Mouse (Mus musculus): ENCODE measurements around the gene Tnfrsf19. TPM values are rescaled to one million over a fixed set of nuclear protein-coding genes. Genes with fewer than 3 reads are reported as not detected.

Tnfrsf19 gene
- 10 to 100 TPM; 55.7 to 64.8 TPM for total RNA-seq (2021)

DNA sequence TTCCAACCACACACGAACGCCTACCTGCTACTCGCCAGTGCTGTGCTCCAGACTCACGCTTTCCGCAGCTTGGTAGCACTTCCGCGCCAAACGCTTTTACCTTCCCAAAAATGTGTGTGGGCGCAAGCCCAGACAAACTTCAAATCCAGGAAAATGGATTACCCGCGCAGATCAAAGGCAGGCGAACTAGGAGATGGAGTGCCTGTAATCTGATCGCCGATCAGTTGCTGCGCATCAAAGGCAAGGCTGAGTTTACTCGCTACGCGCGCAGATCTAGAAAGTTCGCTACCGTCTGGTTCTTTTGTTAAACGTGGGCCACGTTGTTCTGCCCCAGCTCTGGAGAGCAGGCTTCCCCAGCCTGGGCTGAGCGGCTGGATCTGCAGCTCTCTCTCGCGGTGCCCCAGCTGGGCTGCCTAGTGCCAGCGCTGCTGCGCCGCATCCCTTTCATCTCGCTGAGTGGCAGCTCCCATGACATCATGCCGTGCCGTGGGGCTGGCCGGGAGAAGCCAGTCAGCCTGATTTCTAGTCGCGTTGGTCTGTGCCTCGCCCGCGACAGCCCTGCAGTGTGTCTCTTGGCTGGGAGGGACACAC, at the start of gene Tnfrsf19:
TSS of gene Tnfrsf19 (minus strand) at position 400 of the 591 bp plus-strand sequence.
- DNase-seq (ENCODE audit: low spot score in 2 of 2): peak; percentile 83 to 89
- intact Hi-C loops (cut with DNase I): loop anchor here (1.0 kb wide), 1 partner anchor 9 kb away; no protein-coding TSS in a partner anchor

DNA sequence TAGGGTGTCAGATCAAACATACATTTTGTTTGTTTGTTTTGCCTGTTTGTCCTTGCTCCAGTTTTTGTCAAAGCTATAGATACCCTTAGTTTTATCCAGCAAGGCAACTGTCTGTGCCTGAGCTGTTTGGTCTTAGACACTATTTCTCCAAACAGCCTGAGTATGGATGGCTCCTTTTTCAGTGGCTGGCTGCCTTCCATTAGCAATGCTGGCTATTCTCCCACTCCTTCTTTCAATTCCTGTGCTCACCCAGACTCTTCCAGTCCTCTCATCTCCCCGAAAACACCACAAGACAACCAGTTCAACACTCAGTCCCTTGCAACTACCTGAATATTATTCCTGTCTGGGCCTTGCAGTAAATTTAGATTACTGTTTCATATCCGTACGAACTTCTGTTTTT, 45.8 kb upstream of the Tnfrsf19 start:
- peak; percentile 17 to 66 for DNase-seq (ENCODE audit: low spot score in 2 of 2)
- intact Hi-C loops (cut with DNase I): no loop called here

GRCm38 (mm10) chr14:61090955-61091354, 44.7 kb upstream of the Tnfrsf19 start:
- intact Hi-C loops (cut with DNase I): no loop called here
- DNase-seq (ENCODE audit: low spot score in 2 of 2): peak in 1 of 2 experiments; percentile 77

DNA sequence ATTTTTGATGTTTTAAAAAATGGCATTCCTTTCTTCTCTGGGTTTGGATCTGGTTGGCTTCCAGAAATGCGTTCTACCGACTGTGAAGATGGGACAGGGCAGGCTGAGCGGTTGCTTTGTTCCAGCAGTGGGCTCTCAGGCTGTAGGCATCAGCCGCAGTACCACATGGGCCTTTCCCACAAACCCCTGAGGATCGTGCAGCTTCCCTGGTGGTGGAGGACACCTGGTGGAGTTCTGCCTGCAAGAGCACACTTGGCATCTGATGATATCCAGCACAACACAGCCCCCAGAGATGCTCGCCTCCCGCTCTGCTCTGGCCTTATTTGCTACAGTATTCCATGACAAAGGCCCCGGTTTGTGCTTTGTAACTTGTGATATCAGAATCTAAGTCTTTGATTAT, 41.9 kb upstream of the Tnfrsf19 start:
- intact Hi-C loops (cut with DNase I): loop anchor here (10.0 kb wide), 1 partner anchor 193 kb away; no protein-coding TSS in a partner anchor
- DNase-seq (ENCODE audit: low spot score in 2 of 2): no peak

DNA sequence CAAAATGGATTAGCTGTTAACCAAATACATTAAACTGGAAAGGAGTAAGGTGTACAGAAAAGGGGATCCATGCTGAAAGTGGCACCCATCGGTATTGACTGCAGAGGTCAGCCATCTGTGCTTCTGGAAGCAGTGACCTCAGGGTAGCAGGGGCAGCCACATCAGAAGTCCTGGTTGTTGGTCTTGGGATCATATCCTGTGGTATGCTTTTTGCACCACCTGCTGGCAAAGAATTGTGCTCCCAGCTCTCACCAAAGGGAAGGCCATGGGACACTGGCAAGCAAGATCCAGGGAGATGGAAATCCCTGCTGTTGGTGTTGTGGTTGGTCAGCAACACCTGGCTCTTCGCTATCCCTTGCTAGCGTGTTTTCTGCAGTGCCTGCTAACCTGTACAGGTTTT, 39.0 kb upstream of the Tnfrsf19 start:
- peak; percentile 47 to 72 for DNase-seq (ENCODE audit: low spot score in 2 of 2)
- intact Hi-C loops (cut with DNase I): loop anchor here (2.0 to 10.0 kb wide), 2 partner anchors 191 to 287 kb away; no protein-coding TSS in a partner anchor

GRCm38 (mm10) chr14:61069555-61069954, 23.3 kb upstream of the Tnfrsf19 start:
- intact Hi-C loops (cut with DNase I): no loop called here
- no peak for DNase-seq (ENCODE audit: low spot score in 2 of 2)

GRCm38 (mm10) chr14:61061729-61062128, 15.4 kb upstream of the Tnfrsf19 start:
- intact Hi-C loops (cut with DNase I): no loop called here
- DNase-seq (ENCODE audit: low spot score in 2 of 2): peak in 1 of 2 experiments; percentile 39

DNA sequence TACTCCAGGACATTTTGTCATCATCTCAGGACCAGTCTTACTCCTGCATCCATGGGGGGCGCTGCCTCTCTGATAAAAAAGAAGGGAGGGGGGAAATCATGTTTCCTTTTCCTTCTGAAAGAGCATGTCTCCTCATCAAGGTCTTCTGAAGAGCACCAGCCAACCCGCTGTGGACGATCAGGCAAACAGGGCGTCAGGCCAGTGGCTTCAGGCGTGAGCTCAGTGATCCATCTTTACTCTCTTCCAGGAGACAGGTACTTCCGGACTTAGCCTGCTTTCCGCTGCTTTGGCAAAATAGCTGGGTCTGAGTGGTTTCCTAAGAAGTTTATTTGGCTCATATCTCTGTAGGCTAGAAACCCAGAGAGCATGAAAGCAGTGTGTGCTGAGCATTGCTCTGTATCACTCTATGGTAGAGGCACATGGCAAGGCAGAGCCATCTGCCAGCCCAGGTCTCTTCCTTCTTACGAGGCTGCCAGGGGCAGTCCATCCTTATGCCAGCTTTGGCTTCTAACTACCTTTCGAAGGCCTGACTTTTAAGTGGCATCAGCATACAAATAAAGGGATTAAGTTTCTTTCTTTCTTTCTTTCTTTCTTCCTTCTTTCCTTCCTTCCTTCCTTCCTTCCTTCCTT, 13.1 kb upstream of the Tnfrsf19 start:
- no peak for DNase-seq (ENCODE audit: low spot score in 2 of 2)
- intact Hi-C loops (cut with DNase I): no loop called here

- DNase-seq (ENCODE audit: low spot score in 2 of 2): no peak
- intact Hi-C loops (cut with DNase I): no loop called here
These were observed 10.7 kb upstream of the Tnfrsf19 start for GRCm38 (mm10) chr14:61056962-61057361.

DNA sequence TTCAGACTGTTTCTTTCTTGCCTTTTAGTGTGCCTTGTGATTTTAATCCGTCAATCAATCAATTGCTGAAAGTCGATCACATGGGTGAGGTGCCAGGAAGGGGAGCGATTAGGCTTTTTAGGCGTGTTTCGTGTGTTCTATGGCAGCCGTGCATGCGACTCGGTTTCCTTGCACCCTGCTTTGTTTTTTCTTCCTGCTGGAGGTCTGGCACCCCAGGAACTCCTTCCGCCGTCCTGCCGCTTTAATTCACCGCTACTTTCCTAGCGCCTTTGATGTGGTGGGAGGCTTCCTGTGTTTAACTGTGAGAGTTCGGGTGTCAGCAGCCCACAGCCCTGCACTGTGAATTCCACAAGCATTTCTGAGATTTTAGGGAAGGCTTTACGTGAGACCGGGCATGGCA, 10.2 kb upstream of the Tnfrsf19 start:
- no peak for DNase-seq (ENCODE audit: low spot score in 2 of 2)
- intact Hi-C loops (cut with DNase I): no loop called here

- no peak for DNase-seq (ENCODE audit: low spot score in 2 of 2)
- intact Hi-C loops (cut with DNase I): no loop called here
These were observed 9.6 kb upstream of the Tnfrsf19 start for GRCm38 (mm10) chr14:61055864-61056263.

DNA sequence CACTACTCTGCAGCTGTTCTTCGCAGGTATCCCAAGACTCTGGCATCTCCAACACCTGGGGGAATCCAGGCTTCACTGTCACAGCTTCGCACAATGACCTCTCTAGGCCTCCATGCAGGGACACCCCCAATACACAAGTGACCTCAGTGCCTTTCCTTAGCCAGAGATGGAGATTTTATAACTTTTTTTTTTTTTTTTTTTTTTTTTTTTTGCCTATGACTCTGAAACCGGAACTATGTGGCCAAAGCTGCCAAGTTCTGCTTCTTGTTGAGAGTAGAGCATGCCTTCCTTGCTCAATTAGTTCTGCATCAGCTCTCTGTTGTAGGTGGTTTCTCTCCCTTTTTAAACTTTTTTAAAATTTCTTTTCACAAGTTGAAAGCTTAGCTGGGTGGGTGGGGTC, 5.9 kb upstream of the Tnfrsf19 start:
- DNase-seq (ENCODE audit: low spot score in 2 of 2): no peak
- intact Hi-C loops (cut with DNase I): no loop called here

DNA sequence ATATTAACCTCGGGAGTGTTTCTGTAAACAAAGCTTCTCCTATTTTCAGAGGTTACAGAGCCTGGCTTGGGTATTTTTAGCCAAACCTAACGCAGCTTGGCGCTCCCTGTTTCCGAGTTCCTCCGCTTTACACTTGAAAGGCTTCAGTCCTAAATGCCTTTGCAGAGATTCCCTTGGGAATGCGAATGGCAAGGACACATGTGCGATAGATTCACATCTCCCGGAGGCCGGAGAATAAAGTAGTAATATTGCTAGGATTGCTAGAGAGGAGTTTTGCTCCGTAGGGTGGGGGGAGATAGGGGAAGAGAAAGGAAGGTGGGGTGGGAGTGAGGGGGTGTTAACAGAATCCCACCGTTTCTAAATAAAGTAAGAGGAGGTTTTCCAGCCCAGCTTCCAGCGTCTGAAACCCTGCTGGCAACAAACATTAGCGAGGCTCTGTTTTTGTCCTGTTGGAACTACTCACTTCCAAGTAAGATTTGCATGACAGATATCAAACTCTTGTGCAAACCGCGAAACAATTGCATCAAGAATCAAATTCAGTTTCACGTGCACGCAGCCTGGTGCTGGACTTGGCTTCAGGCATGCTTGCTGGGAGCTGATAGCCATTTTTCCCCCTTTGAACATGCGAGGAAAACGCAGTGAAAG, 722 bp downstream of the Tnfrsf19 start:
- intact Hi-C loops (cut with DNase I): loop anchor here (1.0 kb wide), 1 partner anchor 8 kb away; no protein-coding TSS in a partner anchor
- DNase-seq (ENCODE audit: low spot score in 2 of 2): no peak

DNA sequence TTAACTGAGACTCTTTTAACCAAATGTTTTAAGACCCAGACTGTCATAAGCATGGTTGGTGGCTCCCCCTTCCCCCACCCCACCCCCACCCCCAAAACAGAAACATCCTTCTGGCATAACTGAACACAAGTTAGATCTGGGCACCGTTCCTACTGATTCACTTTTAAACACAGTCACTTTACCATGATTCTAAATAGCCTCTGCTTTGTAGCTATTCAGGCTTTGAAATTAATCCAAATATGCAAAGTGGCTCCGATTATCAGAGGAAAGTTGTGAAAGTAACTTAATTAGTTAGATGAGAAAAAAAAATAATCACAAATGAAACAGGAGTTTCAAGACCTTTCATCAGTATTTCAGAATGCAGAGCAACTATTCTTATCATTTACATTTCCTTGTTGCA, 2.0 kb downstream of the Tnfrsf19 start:
- intact Hi-C loops (cut with DNase I): no loop called here

GRCm38 (mm10) chr14:61043511-61044310, 2.6 kb downstream of the Tnfrsf19 start:
- no peak for DNase-seq (ENCODE audit: low spot score in 2 of 2)
- intact Hi-C loops (cut with DNase I): no loop called here

More for the DNA sequence above, 2.0 kb downstream of the Tnfrsf19 start:
- peak in 1 of 2 experiments; percentile 42 for DNase-seq (ENCODE audit: low spot score in 2 of 2)

- intact Hi-C loops (cut with DNase I): no loop called here
- DNase-seq (ENCODE audit: low spot score in 2 of 2): no peak
These were observed 4.0 kb downstream of the Tnfrsf19 start for GRCm38 (mm10) chr14:61042291-61042690.

- intact Hi-C loops (cut with DNase I): no loop called here
- no peak for DNase-seq (ENCODE audit: low spot score in 2 of 2)
These were observed 6.1 kb downstream of the Tnfrsf19 start for GRCm38 (mm10) chr14:61040236-61040635.

DNA sequence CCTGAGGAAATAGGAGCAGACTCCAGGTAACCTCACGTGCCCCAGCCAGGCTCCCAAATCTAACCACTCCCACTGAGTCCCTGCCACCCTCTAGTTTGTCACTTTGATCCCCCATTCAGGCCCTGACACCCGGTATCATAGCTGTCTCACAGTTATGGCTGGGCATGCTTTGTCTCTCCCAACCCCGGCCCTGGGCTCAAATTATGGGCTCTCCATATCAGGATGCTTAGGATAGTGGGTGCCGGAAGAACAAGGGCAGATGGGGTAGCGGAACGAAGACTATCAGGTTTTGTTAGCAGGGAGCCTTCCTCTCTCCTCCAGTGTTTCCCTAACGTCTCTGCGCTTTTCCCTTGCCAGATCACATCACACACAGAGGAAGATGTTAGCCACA, 8.2 kb downstream of the Tnfrsf19 start:
- intact Hi-C loops (cut with DNase I): loop anchor here (5.0 kb wide), 1 partner anchor 46 kb away; no protein-coding TSS in a partner anchor
- DNase-seq (ENCODE audit: low spot score in 2 of 2): no peak

GRCm38 (mm10) chr14:61037321-61038081, 8.8 kb downstream of the Tnfrsf19 start:
- intact Hi-C loops (cut with DNase I): loop anchor here (1.0 to 5.0 kb wide), 3 partner anchors 9 to 45 kb away; partner anchors contain the start of gene Tnfrsf19
- peak; percentile 82 to 83 for DNase-seq (ENCODE audit: low spot score in 2 of 2)
